Comparison of ENCODE assay signal across 18 mouse cellular contexts in genomic region chr5:128815078-128815477, GRCm38 (mm10).
DNase-seq lines count a peak whose midpoint lies in the region; ATAC-seq and TF ChIP-seq lines count a peak whose summit lies in the region.
"Had no signal": no experiment of that assay in that cellular context is flagged by ENCODE, and none has a peak within 500 bp of the region (broad histone marks: within the 10 kb centered on the region; RNA-seq: fewer than 3 reads in every experiment).

No protein-coding gene starts in this region.

- WGBS in forebrain, embryonic 14.5 days: 22% methylated on average over 6 of the region's 6 CpGs
- 60% methylated on average over 6 of the region's 6 CpGs for WGBS in midbrain, postnatal 0 days
- WGBS in kidney, embryonic 15.5 days: 76% methylated on average over 6 of the region's 6 CpGs

- H3K4me3 ChIP-seq in left cerebral cortex, adult 2 months: no peak overlapping the region
- no peak overlapping the region for H3K4me3 ChIP-seq in forebrain, embryonic 14.5 days (ENCODE audit: low read depth, low read length)
- H3K4me3 ChIP-seq in midbrain, postnatal 0 days (ENCODE audit: low read depth, low read length): no peak overlapping the region
- no peak overlapping the region for H3K4me3 ChIP-seq in kidney, embryonic 15.5 days (replicated peaks)
- H3K4me3 ChIP-seq: heart, adult 2 months; heart, embryonic 15.5 days had no signal

- peaks cover 17% of the 10 kb centered on the region for H3K4me1 ChIP-seq in forebrain, embryonic 14.5 days (ENCODE audit: control insufficient read depth, insufficient read depth, low read length)
- H3K4me1 ChIP-seq in midbrain, postnatal 0 days (ENCODE audit: insufficient read depth, low read length): 0 out of 2 replicates have a peak, but pooled peaks cover 5% of the 10 kb centered on the region
- H3K4me1 ChIP-seq in kidney, embryonic 15.5 days: no peaks in the 10 kb centered on the region

- H3K27ac ChIP-seq in left cerebral cortex, adult 2 months: peak overlapping the region; percentile 81
- H3K27ac ChIP-seq in forebrain, embryonic 14.5 days (ENCODE audit: low read depth, low read length): no peak overlapping the region
- no peak overlapping the region for H3K27ac ChIP-seq in midbrain, postnatal 0 days (ENCODE audit: low read depth, low read length)
- no peak overlapping the region for H3K27ac ChIP-seq in kidney, embryonic 15.5 days
- H3K27ac ChIP-seq: heart, adult 2 months; heart, embryonic 15.5 days; kidney, postnatal 0 days had no signal

- DNase-seq in left cerebral cortex, adult 2 months (ENCODE audit: extremely low spot score in 1 of 2, low spot score in 2 of 2): no peak
- no peak for DNase-seq in left cerebral cortex, postnatal 10 days (ENCODE audit: extremely low spot score in 1 of 2, low spot score in 2 of 2)
- DNase-seq in brain, embryonic 14.5 days (ENCODE audit: low read depth): peak; percentile 84
- peak; percentile 82 for DNase-seq in forebrain, embryonic 14.5 days (ENCODE audit: low spot score)
- peak; percentile 14 for DNase-seq in midbrain, postnatal 0 days (ENCODE audit: low spot score)
- no peak for DNase-seq in adrenal gland, postnatal 10 days
- DNase-seq: cerebellum, adult 11-12 months; cerebellum, postnatal 14 days; embryo, embryonic 11 days; gastrocnemius, postnatal 25 days; heart, adult 2 months; kidney, adult 11 months; left cerebral cortex, postnatal 4 days; liver, postnatal 0 days; lung, postnatal 10 days had no signal

- no peaks in the 10 kb centered on the region for H3K27me3 ChIP-seq in forebrain, embryonic 14.5 days (replicated peaks; ENCODE audit: control insufficient read depth, insufficient read depth, low read length)
- H3K27me3 ChIP-seq in midbrain, postnatal 0 days (ENCODE audit: insufficient read depth, low read length): no peaks in the 10 kb centered on the region
- 0 out of 2 replicates have a peak, but pooled peaks cover 3% of the 10 kb centered on the region for H3K27me3 ChIP-seq in kidney, embryonic 15.5 days
- H3K27me3 ChIP-seq: heart, embryonic 15.5 days had no signal

- intact Hi-C loops in left cerebral cortex, adult 2 months (cut with DNase I): no loop called here
- intact Hi-C loops in left cerebral cortex, postnatal 10 days (cut with DNase I): no loop called here

- no peak for TF ChIP-seq POLR2A in brain, embryonic 14.5 days (IDR thresholded peaks at IDR 0.05; ENCODE audit: borderline replicate concordance, extremely low read depth, insufficient read depth, insufficient read length, poor library complexity, severe bottlenecking)

- peak; percentile 79 for ATAC-seq in forebrain, embryonic 14.5 days
- no peak for ATAC-seq in midbrain, postnatal 0 days (ENCODE audit: low FRiP score)
- ATAC-seq in kidney, embryonic 15.5 days (replicated peaks; ENCODE audit: low FRiP score): no peak
- ATAC-seq: liver, postnatal 0 days had no signal

- no peak overlapping the region for H3K4me2 ChIP-seq in forebrain, embryonic 14.5 days (ENCODE audit: low read length)
- no peak overlapping the region for H3K4me2 ChIP-seq in midbrain, postnatal 0 days (ENCODE audit: low read depth, low read length, poor library complexity, severe bottlenecking)
- H3K4me2 ChIP-seq in kidney, embryonic 15.5 days: no peak overlapping the region
- H3K4me2 ChIP-seq: heart, embryonic 15.5 days had no signal

- H3K9me3 ChIP-seq in forebrain, embryonic 14.5 days (replicated peaks; ENCODE audit: control insufficient read depth, low read length): no peaks in the 10 kb centered on the region
- no peaks in the 10 kb centered on the region for H3K9me3 ChIP-seq in midbrain, postnatal 0 days (ENCODE audit: low read length)
- H3K9me3 ChIP-seq in kidney, embryonic 15.5 days (replicated peaks): no peaks in the 10 kb centered on the region
- H3K9me3 ChIP-seq: heart, embryonic 15.5 days had no signal

- TF ChIP-seq CTCF in left cerebral cortex, adult 2 months (IDR thresholded peaks at IDR 0.05): no peak
- no peak for TF ChIP-seq CTCF in brain, embryonic 14.5 days (IDR thresholded peaks at IDR 0.05; ENCODE audit: borderline replicate concordance, extremely low read depth, insufficient read depth, insufficient read length)
- TF ChIP-seq CTCF in midbrain, postnatal 0 days (IDR thresholded peaks at IDR 0.05): no peak

- no peaks in the 10 kb centered on the region for H3K36me3 ChIP-seq in forebrain, embryonic 14.5 days (ENCODE audit: control insufficient read depth, insufficient read depth, low read length)
- no peaks in the 10 kb centered on the region for H3K36me3 ChIP-seq in midbrain, postnatal 0 days (ENCODE audit: insufficient read depth, low read length)
- no peaks in the 10 kb centered on the region for H3K36me3 ChIP-seq in kidney, embryonic 15.5 days
- H3K36me3 ChIP-seq: heart, embryonic 15.5 days had no signal

- H3K9ac ChIP-seq in forebrain, embryonic 14.5 days (ENCODE audit: low read length): no peak overlapping the region
- no peak overlapping the region for H3K9ac ChIP-seq in midbrain, postnatal 0 days (replicated peaks; ENCODE audit: low read length, poor library complexity, severe bottlenecking)
- no peak overlapping the region for H3K9ac ChIP-seq in kidney, embryonic 15.5 days
- H3K9ac ChIP-seq: heart, embryonic 15.5 days; liver, postnatal 0 days had no signal

Comparison
In these comparisons a context has a peak if more than half of its experiments do, and no peak if none do; other contexts are left out.
1. DNase-seq: peak in brain, embryonic 14.5 days (single experiment), forebrain, embryonic 14.5 days (single experiment) and midbrain, postnatal 0 days (single experiment); none in left cerebral cortex, adult 2 months (0 of 2), left cerebral cortex, postnatal 10 days (0 of 2) and adrenal gland, postnatal 10 days (single experiment).